Mouse (Mus musculus) ES-Bruce4 (cell line): ENCODE measurements around the gene Soat2.

Experiments
- CTCF ChIP-seq: IDR thresholded peaks from one replicate; pipeline ENCODE4 v1.8.1; 2011; ENCODE audit warnings: low read depth, low read length
- EP300 ChIP-seq: IDR thresholded peaks from 2 replicates; pipeline ENCODE4 v1.6.1; 2011; ENCODE audit warnings: low read depth, low read length; ENCODE audit not compliant: insufficient read depth
- POLR2A ChIP-seq: IDR thresholded peaks from one replicate; pipeline ENCODE4 v1.8.1; 2011; ENCODE audit warnings: low read length; ENCODE audit not compliant: insufficient read depth

DNA sequence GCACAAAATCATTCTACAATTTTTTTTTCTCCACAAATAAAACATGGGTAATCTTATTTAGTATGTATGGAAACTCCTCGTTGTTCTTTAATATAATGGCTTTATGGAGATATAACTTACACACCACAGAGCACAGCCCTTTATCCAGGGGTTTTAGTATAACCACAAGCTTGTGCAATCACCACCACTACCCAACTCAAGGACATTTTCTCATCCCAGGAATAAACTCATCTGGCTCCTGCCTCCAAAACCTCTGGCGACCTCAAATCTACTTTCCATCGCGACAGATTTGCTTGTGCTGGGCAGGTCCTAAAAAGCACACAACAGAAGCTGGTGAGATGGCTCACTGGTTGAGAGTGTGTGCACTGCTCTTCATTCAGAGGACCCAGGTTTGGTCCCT, 43.3 kb downstream of the Soat2 start:
- TF ChIP-seq CTCF, result no peak
- TF ChIP-seq EP300, result no peak
- no peak for TF ChIP-seq POLR2A
